24 mouse cellular contexts compared by ENCODE assay signal in genomic region chr16:70476161-70476560, GRCm38 (mm10).
"Had no signal": no experiment of that assay in that cellular context is flagged by ENCODE, and none has a peak within 500 bp of the region (broad histone marks: within the 10 kb centered on the region; RNA-seq: fewer than 3 reads in every experiment).

No protein-coding gene starts in this region.

- H3K4me3 ChIP-seq: heart, adult 2 months; heart, embryonic 13.5 days; heart, embryonic 15.5 days; hindbrain, embryonic 13.5 days; hindbrain, embryonic 15.5 days; limb, embryonic 13.5 days; limb, embryonic 15.5 days; liver, embryonic 12.5 days had no signal

- H3K4me1 ChIP-seq: heart, embryonic 13.5 days; heart, embryonic 15.5 days; hindbrain, embryonic 13.5 days; hindbrain, embryonic 15.5 days; limb, embryonic 13.5 days; limb, embryonic 15.5 days; liver, embryonic 12.5 days had no signal

- H3K27ac ChIP-seq: heart, adult 2 months; heart, embryonic 13.5 days; heart, embryonic 15.5 days; hindbrain, embryonic 13.5 days; hindbrain, embryonic 15.5 days; hindbrain, postnatal 0 days; limb, embryonic 13.5 days; limb, embryonic 15.5 days; liver, embryonic 12.5 days; liver, embryonic 14.5 days had no signal

- ATAC-seq: forebrain, postnatal 0 days; hindbrain, postnatal 0 days; intestine, embryonic 16.5 days; liver, embryonic 12.5 days had no signal

- H3K27me3 ChIP-seq: heart, embryonic 13.5 days; heart, embryonic 15.5 days; hindbrain, embryonic 13.5 days; hindbrain, embryonic 15.5 days; limb, embryonic 13.5 days; limb, embryonic 15.5 days; liver, embryonic 12.5 days had no signal

- H3K9me3 ChIP-seq: heart, embryonic 13.5 days; heart, embryonic 15.5 days; hindbrain, embryonic 13.5 days; hindbrain, embryonic 15.5 days; limb, embryonic 13.5 days; limb, embryonic 15.5 days; liver, embryonic 12.5 days had no signal

- DNase-seq: forebrain, postnatal 0 days; gastrocnemius, postnatal 14 days; gastrocnemius, postnatal 36 days; heart, adult 11 months; heart, adult 2 months; heart, postnatal 14 days; heart, postnatal 36 days; kidney, adult 2 months; kidney, adult 9 months; kidney, postnatal 14 days; layer of hippocampus, adult 9-11 months; layer of hippocampus, postnatal 36 days; left cerebral cortex, postnatal 4 days had no signal

- H3K9ac ChIP-seq: forebrain, postnatal 0 days; heart, embryonic 13.5 days; heart, embryonic 15.5 days; hindbrain, embryonic 13.5 days; hindbrain, embryonic 15.5 days; limb, embryonic 13.5 days; limb, embryonic 15.5 days; liver, embryonic 12.5 days; liver, embryonic 14.5 days had no signal

- H3K36me3 ChIP-seq: heart, embryonic 13.5 days; heart, embryonic 15.5 days; hindbrain, embryonic 13.5 days; hindbrain, embryonic 15.5 days; limb, embryonic 13.5 days; limb, embryonic 15.5 days; liver, embryonic 12.5 days had no signal

- H3K4me2 ChIP-seq: heart, embryonic 11.5 days; heart, embryonic 13.5 days; heart, embryonic 15.5 days; hindbrain, embryonic 13.5 days; hindbrain, embryonic 15.5 days; limb, embryonic 13.5 days; limb, embryonic 15.5 days; liver, embryonic 12.5 days had no signal
